Mouse (Mus musculus): Measurements from ENCODE around the gene Zfp787. TPM values are rescaled to one million over a fixed set of nuclear protein-coding genes. Genes with fewer than 3 reads are reported as not detected.

The Zfp787 gene
- polyA plus RNA-seq (2015; fragmentation: Nextera tagmentation; extraction: Ambion mirVana), result 26.0 and 28.1 TPM in 2 replicates

DNA sequence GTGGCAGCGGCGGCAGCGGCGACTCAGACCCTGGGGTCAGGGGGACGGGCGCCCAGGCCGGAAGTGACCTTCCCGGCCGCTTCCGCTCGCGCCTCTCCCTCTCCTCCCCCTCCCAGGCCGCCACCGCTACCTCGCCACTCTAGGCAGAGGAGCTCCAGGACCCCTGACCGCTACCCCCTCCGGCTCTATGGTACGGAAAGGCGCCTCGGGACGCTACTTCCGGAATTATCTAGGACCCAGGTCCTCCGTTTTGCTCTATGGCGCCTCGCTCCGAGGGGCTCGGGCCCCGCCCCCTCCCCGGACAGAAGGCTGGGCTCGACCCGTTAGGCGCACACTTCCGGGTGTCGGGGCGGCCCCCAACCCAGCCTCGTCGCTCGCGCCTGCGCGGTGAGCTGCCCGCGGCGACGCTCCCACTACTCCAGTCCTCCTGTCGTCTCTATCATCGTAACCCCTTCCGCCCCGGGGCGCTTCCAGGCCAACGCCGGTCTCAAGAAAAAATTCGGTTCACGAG is at the start of gene Zfp787:
Gene Zfp787 (minus strand): TSS at position 97 of the 511 bp plus-strand sequence.
- Histone ChIP-seq H3K4me1 (peaks cover 28% of the 10 kb centered on the region), H3K4me2 (peak within 1 kb of the TSS; percentile 76), H3K36me3 (no peaks in the 10 kb centered on the region), H3K27ac (peak within 1 kb of the TSS; percentile 93), H3K4me3 (replicated peaks) (peak within 1 kb of the TSS; percentile 87), H3K9ac (peak within 1 kb of the TSS; percentile 92), H3K9me3 (no peaks in the 10 kb centered on the region), H3K27me3 (replicated peaks) (no peaks in the 10 kb centered on the region)
- ATAC-seq (ENCODE audit: insufficient read depth, low FRiP score, low read depth), result peak; percentile 95
- WGBS, result under 1% methylated on average over 53 of the region's 54 CpGs

DNA sequence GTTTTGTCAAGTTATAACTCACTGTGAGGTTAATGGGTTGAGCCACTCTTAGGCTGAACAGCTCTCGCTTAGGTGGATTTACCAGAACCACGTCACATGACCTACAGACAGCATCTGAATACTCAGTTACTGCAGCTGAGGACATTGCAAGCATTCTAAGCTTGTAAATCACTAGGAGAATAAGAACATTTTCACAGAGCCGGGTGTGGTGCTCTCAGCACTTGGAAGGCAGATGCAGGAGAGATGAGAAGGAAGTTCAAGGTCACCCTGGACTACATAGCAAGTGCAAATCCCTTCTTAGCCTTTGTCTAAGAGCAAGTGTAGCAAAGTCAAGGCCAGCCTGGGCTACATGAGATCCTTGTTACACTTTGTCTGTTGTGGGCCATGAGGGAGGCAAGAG is 48.4 kb upstream of the Zfp787 start:
- H3K36me3 ChIP-seq, result no peaks in the 10 kb centered on the region
- no peak overlapping the region for H3K9ac ChIP-seq
- no peak overlapping the region for H3K27ac ChIP-seq
- 76% methylated on average over 3 of the region's 3 CpGs for WGBS
- no peak overlapping the region for H3K4me2 ChIP-seq
- no peaks in the 10 kb centered on the region for H3K4me1 ChIP-seq
- H3K4me3 ChIP-seq (replicated peaks), result no peak overlapping the region
- H3K9me3 ChIP-seq, result no peaks in the 10 kb centered on the region
- no peaks in the 10 kb centered on the region for H3K27me3 ChIP-seq (replicated peaks)
- no peak for ATAC-seq (ENCODE audit: insufficient read depth, low FRiP score, low read depth)

DNA sequence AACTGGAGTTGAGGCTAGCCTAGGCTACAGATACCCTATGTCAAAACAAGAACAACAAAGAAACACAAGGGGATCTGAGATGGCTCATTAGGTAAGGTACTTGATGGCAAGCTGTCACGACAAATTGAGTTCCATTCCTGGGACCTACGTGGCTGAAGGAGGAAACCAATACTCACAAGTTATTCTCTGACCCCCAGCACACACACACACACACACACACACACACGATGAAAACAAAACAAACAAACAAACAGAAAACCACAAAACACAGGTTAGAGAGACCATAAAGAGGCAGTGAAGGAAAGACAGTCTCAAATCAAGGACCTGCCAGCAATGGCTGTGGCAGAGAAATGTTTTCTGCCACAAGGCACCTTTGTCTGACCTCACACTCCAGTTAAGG is 41.0 kb upstream of the Zfp787 start, which contains the start of gene Galp:
Gene Galp (plus strand): TSS at position 301 of the 400 bp plus-strand sequence.
- Histone ChIP-seq H3K27ac (no peak within 1 kb of the TSS), H3K36me3 (no peaks in the 10 kb centered on the region), H3K4me3 (replicated peaks) (no peak within 1 kb of the TSS), H3K27me3 (replicated peaks) (no peaks in the 10 kb centered on the region), H3K9me3 (no peaks in the 10 kb centered on the region), H3K4me1 (no peaks in the 10 kb centered on the region), H3K4me2 (no peak within 1 kb of the TSS), H3K9ac (no peak within 1 kb of the TSS)
- 54% methylated on average over 3 of the region's 3 CpGs for WGBS
- no peak for ATAC-seq (ENCODE audit: insufficient read depth, low FRiP score, low read depth)

DNA sequence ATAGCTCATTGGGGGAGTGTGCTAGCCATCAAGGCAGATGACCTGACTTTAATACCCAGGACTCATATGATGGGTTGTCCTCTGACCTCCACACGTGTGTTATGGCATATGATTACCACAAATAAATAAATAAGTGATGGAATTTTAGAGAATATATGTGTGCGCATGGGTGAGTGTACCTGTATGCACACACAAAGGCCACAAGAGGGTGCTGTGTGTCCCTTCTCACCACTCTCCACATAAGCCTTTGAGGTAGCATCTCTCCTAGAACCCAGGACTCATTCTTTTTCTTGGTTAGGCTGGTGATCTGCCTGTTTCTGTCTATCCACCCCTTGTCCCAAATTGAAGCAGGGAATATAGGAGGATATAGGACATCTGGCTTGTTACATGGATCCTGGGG is 40.0 kb upstream of the Zfp787 start:
- Histone ChIP-seq H3K9ac (no peak overlapping the region), H3K4me1 (no peaks in the 10 kb centered on the region), H3K27ac (no peak overlapping the region), H3K4me3 (replicated peaks) (no peak overlapping the region), H3K9me3 (no peaks in the 10 kb centered on the region), H3K27me3 (replicated peaks) (no peaks in the 10 kb centered on the region), H3K36me3 (no peaks in the 10 kb centered on the region), H3K4me2 (no peak overlapping the region)
- 53% methylated on average over 2 of the region's 2 CpGs for WGBS
- ATAC-seq (ENCODE audit: insufficient read depth, low FRiP score, low read depth), result no peak

DNA sequence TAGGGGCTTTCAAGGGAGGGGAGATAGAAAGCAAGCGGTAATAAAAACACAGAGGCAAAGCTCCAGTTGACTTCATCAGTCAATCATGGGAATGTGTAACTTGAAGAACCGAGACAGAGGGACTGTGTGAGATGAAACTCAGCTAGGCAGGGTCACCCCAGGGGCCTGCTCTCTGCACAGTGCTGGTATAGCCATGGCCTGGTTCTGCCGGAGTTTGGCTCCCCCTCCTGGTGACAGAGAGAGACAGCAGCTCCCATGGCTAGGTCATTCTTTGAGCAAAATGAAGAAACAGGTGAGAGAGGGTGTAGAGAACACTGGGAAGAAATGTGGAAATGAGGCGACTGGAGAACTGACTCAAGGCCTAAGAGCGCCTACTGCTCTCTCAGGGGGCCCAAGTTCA is 38.3 kb upstream of the Zfp787 start:
- Histone ChIP-seq H3K9me3 (no peaks in the 10 kb centered on the region), H3K36me3 (peaks cover 6% of the 10 kb centered on the region; the same call in 1 of the 2 replicates), H3K9ac (no peak overlapping the region), H3K4me2 (no peak overlapping the region), H3K27ac (no peak overlapping the region), H3K27me3 (replicated peaks) (no peaks in the 10 kb centered on the region), H3K4me1 (no peaks in the 10 kb centered on the region), H3K4me3 (replicated peaks) (no peak overlapping the region)
- ATAC-seq (ENCODE audit: insufficient read depth, low FRiP score, low read depth), result peak; percentile 56; the same call in 1 of the 2 replicates
- 14% methylated on average over 5 of the region's 5 CpGs for WGBS

DNA sequence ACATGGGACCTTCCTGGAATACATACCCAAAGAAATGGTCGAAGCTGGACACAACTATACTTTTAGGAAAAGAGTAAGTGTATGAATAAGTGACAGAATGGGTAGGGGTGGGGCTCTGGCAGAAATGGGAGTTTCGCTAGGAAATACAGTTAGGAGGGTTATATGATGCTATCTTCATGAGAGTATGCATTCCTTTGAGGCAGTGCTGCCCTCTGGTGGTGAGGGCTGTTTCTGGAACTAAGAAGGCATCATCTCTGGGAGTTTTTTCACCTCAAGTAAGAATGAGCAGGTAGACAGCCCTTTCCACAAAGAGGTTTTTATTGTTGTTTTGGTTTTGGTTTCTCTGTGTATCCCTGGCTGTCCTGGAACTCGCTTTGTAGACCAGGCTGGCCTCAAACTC is 35.6 kb upstream of the Zfp787 start:
- H3K4me2 ChIP-seq, result no peak overlapping the region
- no peaks in the 10 kb centered on the region for H3K9me3 ChIP-seq
- H3K27ac ChIP-seq, result no peak overlapping the region
- H3K4me3 ChIP-seq (replicated peaks), result no peak overlapping the region
- no peaks in the 10 kb centered on the region for H3K4me1 ChIP-seq
- H3K27me3 ChIP-seq (replicated peaks), result no peaks in the 10 kb centered on the region
- H3K9ac ChIP-seq, result no peak overlapping the region
- ATAC-seq (ENCODE audit: insufficient read depth, low FRiP score, low read depth), result no peak
- 45% methylated on average over 3 of the region's 3 CpGs for WGBS
- peaks cover 26% of the 10 kb centered on the region for H3K36me3 ChIP-seq

DNA sequence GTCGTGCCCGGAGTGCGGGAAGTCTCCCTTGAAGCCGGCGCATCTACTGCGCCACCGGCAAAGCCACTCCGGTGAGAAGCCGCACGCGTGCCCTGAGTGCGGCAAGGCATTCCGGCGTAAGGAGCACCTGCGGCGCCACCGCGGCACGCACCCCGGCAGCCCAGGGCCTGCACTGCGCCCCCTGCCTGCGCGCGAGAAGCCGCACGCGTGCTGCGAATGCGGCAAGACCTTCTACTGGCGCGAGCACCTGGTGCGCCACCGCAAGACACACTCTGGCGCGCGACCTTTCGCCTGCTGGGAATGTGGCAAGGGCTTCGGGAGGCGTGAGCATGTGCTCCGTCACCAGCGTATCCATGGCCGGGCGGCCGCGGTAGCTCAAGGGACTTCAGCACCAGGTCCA is 33.7 kb upstream of the Zfp787 start:
- Histone ChIP-seq H3K9me3 (no peaks in the 10 kb centered on the region), H3K27ac (no peak overlapping the region), H3K36me3 (peaks cover 34% of the 10 kb centered on the region), H3K9ac (no peak overlapping the region), H3K27me3 (replicated peaks) (no peaks in the 10 kb centered on the region), H3K4me3 (replicated peaks) (no peak overlapping the region), H3K4me1 (no peaks in the 10 kb centered on the region), H3K4me2 (no peak overlapping the region)
- 54% methylated on average over 45 of the region's 45 CpGs for WGBS
- no peak for ATAC-seq (ENCODE audit: insufficient read depth, low FRiP score, low read depth)

DNA sequence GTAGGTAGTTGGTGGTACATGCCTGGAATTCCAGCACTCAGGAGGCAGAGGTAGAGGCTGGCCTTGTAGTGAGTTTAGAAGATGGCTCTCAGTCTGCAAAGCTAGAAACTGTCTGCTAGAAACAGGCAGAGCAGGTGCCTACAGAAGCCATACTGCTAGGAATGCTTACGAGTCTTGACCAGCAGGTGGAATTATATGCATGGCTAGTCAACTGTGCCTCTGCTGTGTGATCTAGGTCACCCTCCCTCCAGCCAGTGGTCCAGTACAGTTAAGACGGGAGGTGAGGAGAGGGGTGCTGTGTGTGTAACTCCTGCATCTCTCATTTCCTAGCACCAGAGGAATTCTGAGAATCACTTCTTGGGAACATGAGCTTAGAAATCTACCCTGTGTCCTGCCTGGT is 31.0 kb upstream of the Zfp787 start:
- no peak for ATAC-seq (ENCODE audit: insufficient read depth, low FRiP score, low read depth)
- Histone ChIP-seq H3K4me1 (no peaks in the 10 kb centered on the region), H3K36me3 (peaks cover 40% of the 10 kb centered on the region), H3K9ac (no peak overlapping the region), H3K9me3 (no peaks in the 10 kb centered on the region), H3K27ac (no peak overlapping the region), H3K4me3 (replicated peaks) (no peak overlapping the region), H3K27me3 (replicated peaks) (no peaks in the 10 kb centered on the region), H3K4me2 (no peak overlapping the region)
- 88% methylated on average over 2 of the region's 2 CpGs for WGBS

DNA sequence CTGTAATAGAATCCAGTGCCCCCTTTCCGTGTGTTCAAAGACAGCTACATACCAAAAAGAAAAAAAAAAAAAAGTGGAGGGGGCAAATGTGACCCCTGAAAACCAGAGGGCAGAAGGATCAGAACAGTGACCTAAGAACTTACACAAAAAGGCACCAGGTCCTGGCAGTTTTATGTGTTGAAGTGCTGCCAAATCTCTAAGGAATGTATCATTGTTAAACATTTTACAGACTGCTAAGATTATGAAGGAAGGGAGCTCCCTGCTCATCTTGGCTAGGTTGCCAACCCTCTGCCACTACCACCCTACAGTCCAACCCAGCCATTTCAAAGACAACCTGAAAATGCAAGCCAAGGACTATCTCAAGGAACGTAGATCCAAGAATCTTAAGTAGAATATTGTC is 30.4 kb upstream of the Zfp787 start:
- no peak for ATAC-seq (ENCODE audit: insufficient read depth, low FRiP score, low read depth)
- 90% methylated on average over 2 of the region's 2 CpGs for WGBS
- H3K27ac ChIP-seq, result no peak overlapping the region
- no peaks in the 10 kb centered on the region for H3K9me3 ChIP-seq
- no peak overlapping the region for H3K9ac ChIP-seq
- H3K4me3 ChIP-seq (replicated peaks), result no peak overlapping the region
- no peak overlapping the region for H3K4me2 ChIP-seq
- peaks cover 40% of the 10 kb centered on the region for H3K36me3 ChIP-seq
- no peaks in the 10 kb centered on the region for H3K4me1 ChIP-seq
- H3K27me3 ChIP-seq (replicated peaks), result no peaks in the 10 kb centered on the region

DNA sequence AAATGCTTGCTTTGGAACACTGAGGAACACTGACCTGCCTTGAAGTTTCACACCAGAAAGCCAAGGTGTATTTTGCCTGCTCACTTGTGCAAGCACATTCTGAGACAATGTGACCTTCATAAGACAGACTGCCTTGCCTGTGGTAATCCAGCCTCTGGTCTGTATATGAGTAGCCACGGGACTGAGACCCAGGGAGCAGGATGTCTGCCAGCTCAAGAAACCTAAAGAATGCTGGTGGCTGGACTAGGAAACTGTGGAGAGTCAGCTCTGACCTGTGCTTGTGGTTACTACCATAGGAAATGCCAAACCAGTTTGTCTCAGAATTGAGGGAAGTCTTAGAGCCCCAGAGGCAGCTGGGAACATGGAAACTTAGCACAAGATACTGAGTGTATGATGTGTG is 29.6 kb upstream of the Zfp787 start:
- 97% methylated on average over 1 of the region's 1 CpGs for WGBS
- no peak overlapping the region for H3K9ac ChIP-seq
- no peak overlapping the region for H3K27ac ChIP-seq
- H3K27me3 ChIP-seq (replicated peaks), result no peaks in the 10 kb centered on the region
- peaks cover 40% of the 10 kb centered on the region for H3K36me3 ChIP-seq
- no peaks in the 10 kb centered on the region for H3K9me3 ChIP-seq
- no peak for ATAC-seq (ENCODE audit: insufficient read depth, low FRiP score, low read depth)
- no peak overlapping the region for H3K4me3 ChIP-seq (replicated peaks)
- no peaks in the 10 kb centered on the region for H3K4me1 ChIP-seq
- H3K4me2 ChIP-seq, result no peak overlapping the region

DNA sequence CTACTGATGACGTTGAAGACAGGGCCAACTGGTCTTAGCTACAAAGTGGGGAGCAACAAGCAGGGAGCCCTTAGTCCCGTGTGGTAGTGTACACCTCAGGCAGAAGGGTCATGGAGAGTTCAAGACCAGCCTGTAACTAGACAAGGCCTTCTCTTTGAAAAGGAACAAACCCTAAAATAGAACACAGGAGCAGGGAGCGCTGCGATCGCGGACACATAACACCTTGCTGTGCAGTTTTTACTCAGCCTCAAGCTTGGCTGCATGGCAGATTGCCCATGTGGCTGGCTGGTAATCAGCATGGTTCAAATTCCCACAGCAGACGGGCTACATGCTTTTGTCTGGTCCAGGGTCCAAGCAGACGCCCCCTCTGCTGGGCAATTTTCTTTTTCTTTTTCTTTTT is 28.7 kb upstream of the Zfp787 start:
- Histone ChIP-seq H3K9ac (no peak overlapping the region), H3K4me2 (no peak overlapping the region), H3K9me3 (no peaks in the 10 kb centered on the region), H3K27me3 (replicated peaks) (no peaks in the 10 kb centered on the region), H3K36me3 (peaks cover 38% of the 10 kb centered on the region), H3K4me3 (replicated peaks) (no peak overlapping the region), H3K4me1 (no peaks in the 10 kb centered on the region), H3K27ac (no peak overlapping the region)
- no peak for ATAC-seq (ENCODE audit: insufficient read depth, low FRiP score, low read depth)
- 83% methylated on average over 8 of the region's 8 CpGs for WGBS

DNA sequence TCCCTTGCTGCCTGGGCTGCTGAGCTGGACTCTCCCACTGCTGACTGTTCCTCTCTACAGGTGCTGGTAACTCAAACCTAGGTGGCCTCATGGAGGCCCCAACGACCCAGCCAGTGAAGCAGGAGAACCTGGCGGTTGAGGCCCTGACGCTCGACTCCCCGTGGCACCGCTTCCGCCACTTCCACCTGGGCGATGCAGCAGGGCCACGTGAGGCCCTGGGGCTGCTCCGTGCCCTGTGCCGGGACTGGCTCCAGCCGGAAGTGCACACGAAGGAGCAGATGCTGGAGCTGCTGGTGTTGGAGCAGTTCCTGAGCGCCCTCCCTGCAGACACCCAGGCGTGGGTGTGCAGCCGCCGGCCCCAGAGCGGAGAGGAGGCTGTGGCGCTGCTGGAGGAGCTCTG is 28.0 kb upstream of the Zfp787 start:
- Histone ChIP-seq H3K4me1 (no peaks in the 10 kb centered on the region), H3K27me3 (replicated peaks) (no peaks in the 10 kb centered on the region), H3K4me3 (replicated peaks) (no peak overlapping the region), H3K27ac (no peak overlapping the region), H3K9me3 (no peaks in the 10 kb centered on the region), H3K36me3 (peaks cover 30% of the 10 kb centered on the region), H3K9ac (no peak overlapping the region), H3K4me2 (no peak overlapping the region)
- 94% methylated on average over 19 of the region's 19 CpGs for whole genome bisulfite sequencing
- ATAC-seq (ENCODE audit: insufficient read depth, low FRiP score, low read depth), result no peak

DNA sequence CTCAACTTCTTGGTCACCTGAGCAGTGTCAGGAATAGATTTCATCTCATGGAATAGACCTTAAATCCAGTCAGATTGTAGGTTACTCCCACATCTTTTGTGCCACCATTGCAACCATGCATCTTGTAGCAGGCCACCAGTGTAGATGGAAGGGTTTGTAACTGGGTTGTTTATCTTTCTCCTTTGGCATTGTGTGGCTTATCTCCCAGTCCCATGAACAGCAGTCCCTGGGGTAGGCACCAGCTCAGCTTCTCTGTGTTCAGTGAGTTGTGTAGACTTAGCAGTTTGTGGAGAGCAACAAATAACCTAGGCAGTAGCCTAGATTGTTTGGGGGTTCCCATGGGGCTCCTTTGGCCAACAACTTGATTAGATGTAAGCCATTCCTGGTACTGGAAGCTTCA is 27.1 kb upstream of the Zfp787 start:
- Histone ChIP-seq H3K27ac (no peak overlapping the region), H3K36me3 (peaks cover 22% of the 10 kb centered on the region), H3K4me3 (replicated peaks) (no peak overlapping the region), H3K9me3 (no peaks in the 10 kb centered on the region), H3K4me1 (no peaks in the 10 kb centered on the region), H3K4me2 (no peak overlapping the region), H3K27me3 (replicated peaks) (no peaks in the 10 kb centered on the region), H3K9ac (no peak overlapping the region)
- no peak for ATAC-seq (ENCODE audit: insufficient read depth, low FRiP score, low read depth)
